In the genomic region with DNA sequence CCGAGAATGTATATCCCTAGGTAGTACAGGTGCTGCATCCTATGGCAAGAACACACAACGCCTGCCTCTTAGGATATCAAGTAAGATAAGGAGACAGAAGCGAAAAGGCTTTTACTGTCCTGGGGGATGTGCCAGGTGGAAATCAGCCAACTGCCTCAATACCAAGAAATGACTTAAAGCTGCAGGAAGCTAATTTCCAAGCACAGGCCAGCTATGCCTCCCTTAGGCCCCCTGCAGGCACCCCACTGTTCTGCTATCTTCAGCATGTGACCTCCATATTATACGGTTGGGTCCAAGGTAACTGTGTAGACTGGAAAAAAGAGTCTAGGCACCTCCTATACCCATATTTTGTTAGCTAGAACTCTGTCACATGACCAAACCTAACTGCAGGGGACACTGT, we compare ENCODE assay signal across 10 mouse cellular contexts. TPM values are rescaled to one million over a fixed set of nuclear protein-coding genes. Genes with fewer than 3 reads are reported as not detected.
DNase-seq lines count a peak whose midpoint lies in the region; ATAC-seq and TF ChIP-seq lines count a peak whose summit lies in the region.
"Had no signal": no experiment of that assay in that cellular context is flagged by ENCODE, and none has a peak within 500 bp of the region (broad histone marks: within the 10 kb centered on the region; RNA-seq: fewer than 3 reads in every experiment).

No protein-coding gene starts in this region.

- H3K9me3 ChIP-seq in lung, embryonic 14.5 days (ENCODE audit: low read depth, low read length), result no peaks in the 10 kb centered on the region
- no peaks in the 10 kb centered on the region for H3K9me3 ChIP-seq in forebrain, embryonic 13.5 days (replicated peaks)
- H3K9me3 ChIP-seq: megakaryocyte, embryonic 14.5 days had no signal

- peaks cover 18% of the 10 kb centered on the region for H3K36me3 ChIP-seq in lung, embryonic 14.5 days (ENCODE audit: insufficient read depth)
- H3K36me3 ChIP-seq in forebrain, embryonic 13.5 days (ENCODE audit: poor library complexity, severe bottlenecking), result no peaks in the 10 kb centered on the region

- ATAC-seq in lung, embryonic 14.5 days (ENCODE audit: insufficient read depth), result no peak
- no peak for ATAC-seq in forebrain, embryonic 13.5 days

- WGBS in lung, embryonic 14.5 days, result 68% methylated on average over 4 of the region's 4 CpGs
- 77% methylated on average over 4 of the region's 4 CpGs for WGBS in forebrain, embryonic 13.5 days

- no peak overlapping the region for H3K4me3 ChIP-seq in lung, embryonic 14.5 days (ENCODE audit: low read depth, low read length)
- H3K4me3 ChIP-seq in forebrain, embryonic 13.5 days, result no peak overlapping the region
- H3K4me3 ChIP-seq: megakaryocyte, embryonic 14.5 days had no signal

- peak; percentile 37; the same call in 1 of the 2 replicates for TF ChIP-seq CTCF in lung, embryonic 14.5 days (IDR thresholded peaks at IDR 0.05; ENCODE audit: low read depth)

- H3K4me1 ChIP-seq in lung, embryonic 14.5 days (ENCODE audit: insufficient read depth), result peaks cover 11% of the 10 kb centered on the region
- no peaks in the 10 kb centered on the region for H3K4me1 ChIP-seq in forebrain, embryonic 13.5 days

- H3K9ac ChIP-seq in lung, embryonic 14.5 days, result no peak overlapping the region
- no peak overlapping the region for H3K9ac ChIP-seq in forebrain, embryonic 13.5 days

- peak; percentile 49 for DNase-seq in heart, postnatal 4 days
- no peak for DNase-seq in heart, adult 18-20 months
- DNase-seq in lung, embryonic 14.5 days, result peak; percentile 63
- DNase-seq in lung, postnatal 25 days (ENCODE audit: low spot score), result no peak
- DNase-seq in adipocyte (ENCODE audit: low spot score), result peak; percentile 41
- peak; percentile 57 to 61 for DNase-seq in lung, postnatal 4 days
- DNase-seq: cerebellum, postnatal 36 days; right cerebral cortex, adult 18-20 months had no signal

- no peak overlapping the region for H3K4me2 ChIP-seq in lung, embryonic 14.5 days
- H3K4me2 ChIP-seq in forebrain, embryonic 13.5 days, result no peak overlapping the region

- no peak overlapping the region for H3K27ac ChIP-seq in lung, embryonic 14.5 days (ENCODE audit: low read depth)
- no peak overlapping the region for H3K27ac ChIP-seq in forebrain, embryonic 13.5 days

- no peaks in the 10 kb centered on the region for H3K27me3 ChIP-seq in lung, embryonic 14.5 days (ENCODE audit: insufficient read depth, low read length)
- no peaks in the 10 kb centered on the region for H3K27me3 ChIP-seq in forebrain, embryonic 13.5 days
- H3K27me3 ChIP-seq: megakaryocyte, embryonic 14.5 days had no signal

RNA-seq across cellular contexts. Expression of gene Rin3, which starts 44.7 kb away (rescaled TPM):
- total RNA-seq in heart, postnatal 4 days (2021), result 10 to 100 TPM; 21.1 to 21.5 TPM
- 10 to 100 TPM; 28.3 to 29.5 TPM for total RNA-seq in heart, adult 18-20 months (2021)
- 14.3 and 15.4 TPM in 2 replicates for polyA plus RNA-seq in lung, embryonic 14.5 days (2014; fragmentation: Nextera tagmentation; extraction: Ambion mirVana)
- 2.0 TPM in 2 replicates for polyA plus RNA-seq in forebrain, embryonic 13.5 days (2015; fragmentation: Nextera tagmentation; extraction: Ambion mirVana)

Comparison
In these comparisons a context has a peak if more than half of its experiments do, and no peak if none do; other contexts are left out.
1. DNase-seq: peak in heart, postnatal 4 days (single experiment), lung, embryonic 14.5 days (single experiment), adipocyte (single experiment) and lung, postnatal 4 days (2 of 2); none in heart, adult 18-20 months (0 of 2) and lung, postnatal 25 days (single experiment).